ENCODE assay signal across 17 mouse cellular contexts in genomic region chr8:46497314-46498011, GRCm38 (mm10). TPM values are rescaled to one million over a fixed set of nuclear protein-coding genes. Genes with fewer than 3 reads are reported as not detected.
A peak's percentile ranks its signal among the peaks of the same experiment; 100 is the strongest.
DNase-seq lines count a peak whose midpoint lies in the region; ATAC-seq and TF ChIP-seq lines count a peak whose summit lies in the region.
"Had no signal": no experiment of that assay in that cellular context is flagged by ENCODE, and none has a peak within 500 bp of the region (broad histone marks: within the 10 kb centered on the region; RNA-seq: fewer than 3 reads in every experiment).

No protein-coding gene starts in this region.

- no peak for TF ChIP-seq POLR2A in heart, adult 2 months (IDR thresholded peaks at IDR 0.05; ENCODE audit: insufficient read depth, low read depth, low read length)

- 0 out of 2 replicates have a peak, but pooled peaks have one; percentile 37 for ATAC-seq in heart, embryonic 15.5 days (replicated peaks; ENCODE audit: insufficient number of reproducible peaks, insufficient read depth, low FRiP score, low read depth)
- ATAC-seq in midbrain, embryonic 15.5 days (replicated peaks), result no peak
- ATAC-seq: forebrain, embryonic 15.5 days; hindbrain, postnatal 0 days had no signal

- peaks cover 19% of the 10 kb centered on the region for H3K36me3 ChIP-seq in heart, adult 2 months (ENCODE audit: control insufficient read depth, insufficient read depth, low read length)
- H3K36me3 ChIP-seq in heart, embryonic 15.5 days, result peaks cover 5% of the 10 kb centered on the region; the same call in 1 of the 2 replicates
- no peaks in the 10 kb centered on the region for H3K36me3 ChIP-seq in macrophage (ENCODE audit: inconsistent target)
- H3K36me3 ChIP-seq in midbrain, embryonic 15.5 days (replicated peaks), result no peaks in the 10 kb centered on the region
- H3K36me3 ChIP-seq: embryonic facial prominence, embryonic 13.5 days; forebrain, embryonic 15.5 days; limb, embryonic 15.5 days had no signal

- H3K4me1 ChIP-seq in heart, adult 2 months (ENCODE audit: control insufficient read depth, insufficient read depth, low read length), result peaks cover 28% of the 10 kb centered on the region
- H3K4me1 ChIP-seq in heart, embryonic 15.5 days (replicated peaks), result peaks cover 31% of the 10 kb centered on the region
- no peaks in the 10 kb centered on the region; the same call in 1 of the 2 replicates for H3K4me1 ChIP-seq in midbrain, embryonic 15.5 days

- WGBS in heart, adult 2 months, result 49% methylated on average over 15 of the region's 15 CpGs
- 34% methylated on average over 15 of the region's 15 CpGs for WGBS in heart, embryonic 15.5 days
- 11% methylated on average over 15 of the region's 15 CpGs for WGBS in macrophage (ENCODE audit: missing documents)
- WGBS in midbrain, embryonic 15.5 days, result 88% methylated on average over 15 of the region's 15 CpGs

- TF ChIP-seq EP300 in heart, adult 2 months (IDR thresholded peaks at IDR 0.05; ENCODE audit: insufficient read depth, low read depth, low read length), result no peak

- H3K4me3 ChIP-seq in heart, adult 2 months, result peak overlapping the region; percentile 15
- 0 out of 2 replicates have a peak overlapping the region, but pooled peaks have one; percentile 10 for H3K4me3 ChIP-seq in heart, embryonic 15.5 days
- H3K4me3 ChIP-seq in macrophage (ENCODE audit: inconsistent target), result no peak overlapping the region
- H3K4me3 ChIP-seq in midbrain, embryonic 15.5 days, result no peak overlapping the region
- H3K4me3 ChIP-seq: embryonic facial prominence, embryonic 13.5 days; forebrain, embryonic 15.5 days; left cerebral cortex, adult 2 months; limb, embryonic 15.5 days had no signal

- H3K9ac ChIP-seq in heart, adult 2 months (ENCODE audit: low read depth, low read length), result peak overlapping the region; percentile 21
- H3K9ac ChIP-seq in heart, embryonic 15.5 days, result no peak overlapping the region
- no peak overlapping the region for H3K9ac ChIP-seq in midbrain, embryonic 15.5 days
- H3K9ac ChIP-seq: embryonic facial prominence, embryonic 13.5 days; forebrain, embryonic 15.5 days; limb, embryonic 15.5 days had no signal

- DNase-seq in heart, adult 2 months, result no peak
- DNase-seq in heart, postnatal 10 days, result no peak
- DNase-seq in A20 (ENCODE audit: low read depth, low spot score), result peak; percentile 50
- DNase-seq in testis, postnatal 10 days (ENCODE audit: low spot score), result no peak
- no peak for DNase-seq in thymus, postnatal 0 days (ENCODE audit: low spot score)
- DNase-seq: cerebellum, adult 9-11 months; gastrocnemius, postnatal 25 days; kidney, adult 8-10 months; right cerebral cortex, postnatal 4 days had no signal

- no peaks in the 10 kb centered on the region for H3K9me3 ChIP-seq in heart, embryonic 15.5 days (replicated peaks)
- no peaks in the 10 kb centered on the region for H3K9me3 ChIP-seq in midbrain, embryonic 15.5 days
- H3K9me3 ChIP-seq: embryonic facial prominence, embryonic 13.5 days; forebrain, embryonic 15.5 days; limb, embryonic 15.5 days had no signal

- H3K79me2 ChIP-seq in heart, adult 2 months (replicated peaks; ENCODE audit: control insufficient read depth, insufficient read depth, low read length), result 0 out of 2 replicates have a peak, but pooled peaks cover 1% of the 10 kb centered on the region
- peaks cover 10% of the 10 kb centered on the region; the same call in 1 of the 2 replicates for H3K79me2 ChIP-seq in macrophage (ENCODE audit: inconsistent target)

- H3K4me2 ChIP-seq in heart, embryonic 15.5 days, result peak overlapping the region; percentile 32
- H3K4me2 ChIP-seq in midbrain, embryonic 15.5 days, result no peak overlapping the region
- H3K4me2 ChIP-seq: embryonic facial prominence, embryonic 13.5 days; forebrain, embryonic 15.5 days; limb, embryonic 15.5 days had no signal

- intact Hi-C loops in heart, adult 2 months (cut with DNase I), result loop anchor here (2.0 kb wide), 1 partner anchor 25 kb away; no protein-coding TSS in a partner anchor
- intact Hi-C loops in heart, postnatal 10 days (cut with DNase I), result loop anchor here (2.0 kb wide), 1 partner anchor 83 kb away; no protein-coding TSS in a partner anchor

- TF ChIP-seq CTCF in heart, adult 2 months (IDR thresholded peaks at IDR 0.05), result no peak

- peak overlapping the region; percentile 64 for H3K27ac ChIP-seq in heart, adult 2 months
- peak overlapping the region; percentile 65 for H3K27ac ChIP-seq in heart, embryonic 15.5 days
- peak overlapping the region; percentile 84 for H3K27ac ChIP-seq in macrophage
- no peak overlapping the region for H3K27ac ChIP-seq in midbrain, embryonic 15.5 days
- H3K27ac ChIP-seq: embryonic facial prominence, embryonic 13.5 days; forebrain, embryonic 15.5 days; hindbrain, postnatal 0 days; left cerebral cortex, adult 2 months; limb, embryonic 15.5 days had no signal

- no peaks in the 10 kb centered on the region for H3K27me3 ChIP-seq in heart, adult 2 months (ENCODE audit: control insufficient read depth, insufficient read depth, low read length)
- no peaks in the 10 kb centered on the region for H3K27me3 ChIP-seq in heart, embryonic 15.5 days
- no peaks in the 10 kb centered on the region for H3K27me3 ChIP-seq in midbrain, embryonic 15.5 days (replicated peaks)
- H3K27me3 ChIP-seq: embryonic facial prominence, embryonic 13.5 days; forebrain, embryonic 15.5 days; limb, embryonic 15.5 days had no signal

RNA-seq across cellular contexts. Expression of gene Acsl1, which starts 26.6 kb away (rescaled TPM):
- 100 to 1,000 TPM; 774 to 911 TPM for total RNA-seq in heart, adult 2 months (2021)
- polyA plus RNA-seq in heart, adult 2 months (2012; rRNA removed), result 330 and 577 TPM in 2 replicates
- 100 to 1,000 TPM; 855 to 861 TPM for total RNA-seq in heart, postnatal 10 days (2021)
- 53.7 and 59.9 TPM in 2 replicates for polyA plus RNA-seq in heart, embryonic 15.5 days (2015; fragmentation: Nextera tagmentation; extraction: Ambion mirVana)
- 100 to 1,000 TPM in 12 of 26 experiments, 10 to 100 TPM in 14; 29.5 to 856 (median 87.0) TPM for total RNA-seq in macrophage (2018; cell fraction: chromatin; rRNA removed)
- 100 to 1,000 TPM in 5 of 26 experiments, 10 to 100 TPM in 21; 20.1 to 243 (median 49.5) TPM for total RNA-seq in macrophage (2018; cell fraction: cytosol; rRNA removed)
- 100 to 1,000 TPM in 13 of 26 experiments, 10 to 100 TPM in 13; 25.8 to 675 (median 80.4) TPM for total RNA-seq in macrophage (2018; cell fraction: nucleus; rRNA removed)
- 17.4 to 22.9 TPM (median 20.4 TPM) in 3 replicates for polyA plus RNA-seq in macrophage (2018)
- 17.2 and 18.8 TPM in 2 replicates for polyA plus RNA-seq in midbrain, embryonic 15.5 days (2015; fragmentation: Nextera tagmentation; extraction: Ambion mirVana)
- 6.6 and 8.4 TPM in 2 replicates for polyA plus RNA-seq in thymus, postnatal 0 days (2015; fragmentation: Nextera tagmentation; extraction: Ambion mirVana)

RNA-seq across cellular contexts. Expression of gene Cenpu, which starts 54.4 kb away (rescaled TPM):
- under 1 TPM; 0.30 to 0.73 TPM for total RNA-seq in heart, adult 2 months (2021)
- polyA plus RNA-seq in heart, adult 2 months (2012; rRNA removed), result 0.21 and 0.50 TPM in 2 replicates
- 1 to 10 TPM; 3.0 to 4.6 TPM for total RNA-seq in heart, postnatal 10 days (2021)
- 9.6 and 10.1 TPM in 2 replicates for polyA plus RNA-seq in heart, embryonic 15.5 days (2015; fragmentation: Nextera tagmentation; extraction: Ambion mirVana)
- 10 to 100 TPM in 21 of 26 experiments, 1 to 10 TPM in 5; 2.1 to 59.2 (median 31.3) TPM for total RNA-seq in macrophage (2018; cell fraction: chromatin; rRNA removed)
- total RNA-seq in macrophage (2018; cell fraction: cytosol; rRNA removed), result 1 to 10 TPM; 3.5 to 7.6 (median 6.0) TPM
- 10 to 100 TPM in 15 of 26 experiments, 1 to 10 TPM in 11; 4.0 to 35.7 (median 10.8) TPM for total RNA-seq in macrophage (2018; cell fraction: nucleus; rRNA removed)
- polyA plus RNA-seq in macrophage (2018), result 5.9 to 18.6 TPM (median 9.6 TPM) in 3 replicates
- polyA plus RNA-seq in midbrain, embryonic 15.5 days (2015; fragmentation: Nextera tagmentation; extraction: Ambion mirVana), result 5.5 and 6.1 TPM in 2 replicates
- polyA plus RNA-seq in thymus, postnatal 0 days (2015; fragmentation: Nextera tagmentation; extraction: Ambion mirVana), result 15.5 and 16.3 TPM in 2 replicates

Comparison
In these comparisons a context has a peak if more than half of its experiments do, and no peak if none do; other contexts are left out.
1. H3K4me3 ChIP-seq: peak in heart, adult 2 months (single experiment) and heart, embryonic 15.5 days (single experiment); none in macrophage (single experiment) and midbrain, embryonic 15.5 days (single experiment).